Mouse (Mus musculus) G1E (cell line): Measurements from ENCODE around the gene Kmt2b.

Experiments
- CTCF ChIP-seq: IDR thresholded peaks from 2 replicates; pipeline ENCODE4 v1.5.1; 2012; ENCODE audit warnings: low read depth, low read length, inconsistent platforms, mixed read lengths
- GATA1 ChIP-seq: IDR thresholded peaks from 2 replicates; pipeline ENCODE4 v1.6.1; 2012; ENCODE audit warnings: borderline replicate concordance, low read length, inconsistent platforms, mixed read lengths
- GATA2 ChIP-seq: IDR thresholded peaks from 2 replicates; pipeline ENCODE4 v1.6.1; 2012; ENCODE audit warnings: low read depth, low read length, inconsistent platforms, borderline replicate concordance
- POLR2AphosphoS5 ChIP-seq: IDR thresholded peaks from 2 replicates; pipeline ENCODE4 v1.6.1; 2012; ENCODE audit warnings: low read depth, low read length, inconsistent platforms; ENCODE audit not compliant: insufficient replicate concordance
- TAL1 ChIP-seq: conservative IDR thresholded peaks from 2 replicates; pipeline ENCODE4 v1.6.1; 2012; ENCODE audit warnings: low read depth, low read length, inconsistent platforms, mixed read lengths

- TF ChIP-seq CTCF (no peak), POLR2AphosphoS5 (no peak), TAL1 (no peak), GATA1 (no peak), GATA2 (no peak)
These were observed 471 bp downstream of the Kmt2b start for GRCm38 (mm10) chr7:30587842-30588667.
